Mouse (Mus musculus) testis, adult 2 months (tissue): ENCODE data around the gene Gm10300. TPM values are rescaled to one million over a fixed set of nuclear protein-coding genes. Genes with fewer than 3 reads are reported as not detected.

Experiments
- H3K27ac ChIP-seq: fragments of 200-500 bp; 2 replicates; pipeline ENCODE4 v1.5.1; 2012; ENCODE audit warnings: low read depth, low read length; ENCODE audit not compliant: control insufficient read depth, insufficient read depth
- H3K27me3 ChIP-seq: fragments of 200-500 bp; 2 replicates; pipeline ENCODE4 v1.6.1; 2012; ENCODE audit warnings: mild to moderate bottlenecking, low read length, moderate library complexity; ENCODE audit not compliant: control insufficient read depth, insufficient read depth
- H3K36me3 ChIP-seq: fragments of 200-500 bp; 2 replicates; pipeline ENCODE4 v1.6.1; 2012; ENCODE audit warnings: mild to moderate bottlenecking, low read length; ENCODE audit not compliant: control insufficient read depth, insufficient read depth
- H3K4me1 ChIP-seq: fragments of 200-500 bp; 2 replicates; pipeline ENCODE4 v1.6.1; 2012; ENCODE audit warnings: low read length; ENCODE audit not compliant: control insufficient read depth, insufficient read depth
- H3K4me3 ChIP-seq: fragments of 200-500 bp; 2 replicates; pipeline ENCODE4 v1.5.1; 2012; ENCODE audit warnings: low read depth, mild to moderate bottlenecking, low read length, moderate library complexity, mixed read lengths; ENCODE audit not compliant: control insufficient read depth
- CTCF ChIP-seq: fragments of 200-500 bp; IDR thresholded peaks from 2 replicates; pipeline ENCODE4 v1.5.1; 2012; ENCODE audit warnings: low read depth, mild to moderate bottlenecking, inconsistent platforms, low read length, moderate library complexity; ENCODE audit not compliant: control insufficient read depth, insufficient read depth, insufficient replicate concordance
- POLR2A ChIP-seq: fragments of 200-500 bp; IDR thresholded peaks from 2 replicates; pipeline ENCODE4 v1.6.1; 2012; ENCODE audit warnings: low read depth, mild to moderate bottlenecking, inconsistent platforms, low read length, moderate library complexity; ENCODE audit not compliant: control insufficient read depth
- polyA plus RNA-seq: library from polyadenylated mRNA; depleted of rRNA; stranded (reverse); fragments of >200 nt; gene quantifications from 2 replicates; pipeline ENCODE4 v1.2.3, GENCODE M21; 2012; rRNA removed

Gm10300 gene
- polyA plus RNA-seq, result not detected in 2 replicates

DNA sequence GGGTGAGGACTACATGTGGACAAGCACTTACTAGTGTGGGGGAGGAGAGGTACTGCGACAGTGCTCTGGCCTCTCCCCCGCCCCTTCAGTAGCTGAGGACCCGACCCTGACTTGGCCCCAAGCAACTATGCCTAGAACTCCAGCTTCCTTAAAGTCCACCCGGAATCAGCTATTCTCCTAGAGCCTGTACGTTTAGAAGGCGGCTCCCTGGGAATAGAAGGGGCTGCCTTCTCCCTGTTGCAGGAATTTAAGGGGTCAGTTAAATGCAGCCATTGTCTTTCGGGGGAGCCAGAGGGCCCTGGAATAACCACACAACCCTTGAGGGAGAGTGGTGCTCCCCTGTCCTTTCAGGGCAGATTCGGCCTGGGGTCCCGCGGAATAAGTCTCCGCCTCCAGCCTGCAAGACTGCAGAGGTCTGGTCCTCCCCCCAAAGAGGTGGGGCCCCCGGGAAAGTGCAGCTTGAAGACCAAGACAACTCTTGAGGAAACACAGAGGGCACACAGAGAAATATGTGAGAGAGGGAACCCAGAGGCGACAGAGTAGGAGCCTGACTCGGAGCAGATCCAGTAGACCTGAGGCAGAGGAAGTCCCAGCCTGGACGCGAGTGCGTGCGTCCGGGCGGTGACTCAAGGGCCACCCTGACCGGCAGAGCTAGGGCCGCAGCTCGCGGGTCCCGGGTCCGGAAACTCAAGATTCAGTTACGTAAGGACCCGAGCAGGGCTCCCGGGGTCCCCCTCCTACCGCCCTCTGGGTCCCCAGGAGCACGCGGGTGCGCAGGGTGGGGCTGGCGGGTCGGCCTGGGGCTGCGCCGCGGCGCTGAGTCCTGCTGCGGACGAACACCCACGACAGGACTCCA, at the start of gene Gm10300:
Gm10300 (plus strand) TSS at position 621 of the 856 bp plus-strand sequence.
- H3K36me3 ChIP-seq, result no peaks in the 10 kb centered on the region
- H3K27me3 ChIP-seq, result peaks cover 3% of the 10 kb centered on the region; the same call in 1 of the 2 replicates
- peak within 1 kb of the TSS; percentile 84 for H3K4me3 ChIP-seq
- no peak for TF ChIP-seq CTCF
- TF ChIP-seq POLR2A, result no peak
- peaks cover 19% of the 10 kb centered on the region for H3K4me1 ChIP-seq
- H3K27ac ChIP-seq, result no peak within 1 kb of the TSS

DNA sequence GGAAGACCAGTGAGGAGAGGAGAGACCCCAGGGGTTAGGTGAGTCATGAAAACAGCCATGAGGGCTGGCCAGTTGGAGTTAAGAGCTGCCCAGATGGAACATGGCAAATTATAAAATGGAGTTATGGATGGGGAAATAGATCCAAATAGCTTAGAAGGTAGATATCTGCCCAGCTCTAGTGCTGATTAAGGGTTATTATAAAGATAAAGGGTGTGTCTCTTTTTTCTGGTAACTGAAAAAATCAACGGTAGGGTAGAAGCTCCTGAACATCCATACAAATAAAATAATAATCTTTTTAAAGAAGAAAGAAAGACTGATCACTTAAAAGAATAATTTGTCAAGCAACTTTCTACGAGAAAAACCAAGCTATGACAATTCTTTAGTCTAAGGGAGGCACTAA, 49.2 kb upstream of the Gm10300 start:
- Histone ChIP-seq H3K27ac (no peak overlapping the region), H3K4me3 (no peak overlapping the region), H3K4me1 (no peaks in the 10 kb centered on the region), H3K27me3 (no peaks in the 10 kb centered on the region), H3K36me3 (no peaks in the 10 kb centered on the region)
- TF ChIP-seq POLR2A (no peak), CTCF (no peak)

- Histone ChIP-seq H3K27ac (no peak overlapping the region), H3K36me3 (no peaks in the 10 kb centered on the region), H3K4me3 (no peak overlapping the region), H3K27me3 (no peaks in the 10 kb centered on the region), H3K4me1 (no peaks in the 10 kb centered on the region)
- no peak for TF ChIP-seq CTCF
- no peak for TF ChIP-seq POLR2A
These were observed 48.6 kb upstream of the Gm10300 start for GRCm38 (mm10) chr4:132025738-132026527.

DNA sequence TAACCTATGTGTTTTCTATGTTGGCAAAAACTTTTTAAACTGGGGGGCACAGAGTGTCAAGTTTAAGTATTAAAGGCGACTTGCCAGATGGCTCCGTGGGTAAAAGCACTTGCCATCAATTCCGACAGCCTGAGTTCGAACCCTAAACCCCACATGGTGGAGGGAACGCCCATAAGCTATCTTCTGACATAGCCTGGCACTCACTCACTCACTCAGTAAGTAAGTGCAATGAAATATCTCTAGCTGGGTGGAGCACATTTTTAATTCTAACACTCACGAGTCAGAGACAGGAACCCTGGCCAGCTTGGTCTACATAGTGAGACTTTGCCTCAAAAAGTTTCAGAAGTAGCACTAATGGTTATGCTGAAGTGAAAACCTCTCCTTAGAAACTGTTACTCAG, 47.3 kb upstream of the Gm10300 start:
- H3K4me3 ChIP-seq, result no peak overlapping the region
- H3K4me1 ChIP-seq, result no peaks in the 10 kb centered on the region
- TF ChIP-seq POLR2A, result no peak
- no peak for TF ChIP-seq CTCF
- H3K36me3 ChIP-seq, result no peaks in the 10 kb centered on the region
- H3K27ac ChIP-seq, result no peak overlapping the region
- no peaks in the 10 kb centered on the region for H3K27me3 ChIP-seq

DNA sequence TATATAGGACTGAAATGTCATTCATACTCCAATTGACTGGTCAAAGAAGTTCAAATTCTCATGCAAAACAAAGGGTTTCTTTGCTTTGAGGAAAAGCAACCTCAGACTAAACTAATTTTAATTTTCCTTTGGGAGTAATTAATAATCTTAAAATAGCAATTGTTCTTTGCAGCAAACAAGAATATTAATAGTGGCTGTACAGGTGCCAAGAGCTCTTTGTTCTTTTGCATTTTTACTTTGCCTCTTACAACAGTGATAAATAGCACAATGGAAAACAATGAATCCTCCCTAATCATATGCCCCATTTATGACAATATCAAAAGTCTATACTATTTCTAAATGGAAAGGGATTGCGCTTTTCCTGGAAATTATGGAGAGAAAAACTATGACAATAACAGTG, 46.7 kb upstream of the Gm10300 start:
- no peaks in the 10 kb centered on the region for H3K4me1 ChIP-seq
- TF ChIP-seq POLR2A, result no peak
- TF ChIP-seq CTCF, result no peak
- no peak overlapping the region for H3K4me3 ChIP-seq
- no peaks in the 10 kb centered on the region for H3K36me3 ChIP-seq
- no peak overlapping the region for H3K27ac ChIP-seq
- no peaks in the 10 kb centered on the region for H3K27me3 ChIP-seq

DNA sequence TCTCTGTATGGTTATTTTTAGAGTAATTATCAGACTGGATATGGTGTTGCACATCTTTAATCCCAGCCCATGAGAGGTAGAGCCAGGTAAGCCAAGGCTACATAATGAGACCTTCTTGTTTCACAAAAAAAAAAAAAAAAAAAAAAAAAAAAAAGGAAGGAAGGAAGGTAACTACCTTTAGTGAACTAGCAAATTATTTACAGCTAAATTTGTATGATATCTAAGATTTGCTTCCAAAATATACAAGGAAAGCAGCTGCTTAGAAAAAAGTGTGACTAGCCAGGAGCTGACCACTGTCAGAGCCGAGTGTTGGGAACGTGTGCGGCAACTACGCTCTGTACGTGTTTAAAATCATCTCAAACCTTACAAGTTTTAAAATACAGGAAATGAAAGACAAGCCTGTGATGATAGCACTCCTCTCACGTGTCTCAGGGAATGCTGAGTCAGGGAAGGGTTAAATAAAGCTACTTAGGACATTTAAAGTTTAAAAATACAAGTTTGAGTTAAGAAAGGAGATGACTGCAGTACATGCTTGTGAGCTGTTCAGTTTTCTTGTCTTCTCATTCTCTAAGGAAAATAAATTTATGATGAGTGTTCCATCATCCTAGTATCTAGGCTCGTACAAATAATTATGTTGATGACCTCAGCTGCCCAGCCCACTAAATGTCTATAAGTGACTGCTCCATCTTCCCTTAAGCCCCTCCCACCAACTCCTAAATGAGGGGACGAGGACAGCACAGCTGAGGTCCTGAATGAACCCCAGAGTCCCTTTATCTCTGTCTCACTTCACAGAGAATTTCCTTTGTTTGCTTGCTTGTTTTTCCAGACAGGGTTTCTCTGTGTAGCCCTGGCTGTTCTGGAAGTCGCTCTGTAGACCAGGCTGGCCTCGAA, 44.4 kb upstream of the Gm10300 start:
- Histone ChIP-seq H3K27ac (no peak overlapping the region), H3K27me3 (no peaks in the 10 kb centered on the region), H3K36me3 (no peaks in the 10 kb centered on the region), H3K4me1 (no peaks in the 10 kb centered on the region), H3K4me3 (no peak overlapping the region)
- TF ChIP-seq POLR2A (no peak), CTCF (no peak)
